Mouse (Mus musculus): ENCODE results near the gene Flywch2.
A peak's percentile ranks its signal among the peaks of the same experiment; 100 is the strongest.

The Flywch2 gene

GRCm38 (mm10) chr17:23820731-23821130 is 34.9 kb upstream of the Flywch2 start:
- Histone ChIP-seq H3K36me3 (ENCODE audit: insufficient read depth, low read length) (peaks cover 100% of the 10 kb centered on the region), H3K27me3 (ENCODE audit: insufficient read depth, low read length) (no peaks in the 10 kb centered on the region), H3K4me3 (replicated peaks; ENCODE audit: low read length) (peak overlapping the region; percentile 39; the same call in 1 of the 2 replicates), H3K9me3 (ENCODE audit: low read length) (peaks cover 88% of the 10 kb centered on the region), H3K4me1 (replicated peaks; ENCODE audit: low read depth, low read length) (peaks cover 55% of the 10 kb centered on the region)
- no peak for TF ChIP-seq CTCF (conservative IDR thresholded peaks at IDR 0.05; ENCODE audit: low read length)
- no peak for TF ChIP-seq NANOG (IDR thresholded peaks at IDR 0.05; ENCODE audit: borderline replicate concordance, low read length)
- TF ChIP-seq POU5F1 (IDR thresholded peaks at IDR 0.05; ENCODE audit: borderline replicate concordance, low read length) = no peak

- TF ChIP-seq NANOG (IDR thresholded peaks at IDR 0.05; ENCODE audit: borderline replicate concordance, low read length) (no peak), POU5F1 (IDR thresholded peaks at IDR 0.05; ENCODE audit: borderline replicate concordance, low read length) (no peak), CTCF (conservative IDR thresholded peaks at IDR 0.05; ENCODE audit: low read length) (no peak)
- peaks cover 41% of the 10 kb centered on the region for H3K4me1 ChIP-seq (replicated peaks; ENCODE audit: low read depth, low read length)
- H3K9me3 ChIP-seq (ENCODE audit: low read length) = peaks cover 99% of the 10 kb centered on the region
- peaks cover 100% of the 10 kb centered on the region for H3K36me3 ChIP-seq (ENCODE audit: insufficient read depth, low read length)
- no peaks in the 10 kb centered on the region for H3K27me3 ChIP-seq (ENCODE audit: insufficient read depth, low read length)
- no peak overlapping the region for H3K4me3 ChIP-seq (replicated peaks; ENCODE audit: low read length)
These were observed 33.4 kb upstream of the Flywch2 start for GRCm38 (mm10) chr17:23819235-23819634.

GRCm38 (mm10) chr17:23818579-23818978 is 32.7 kb upstream of the Flywch2 start:
- Histone ChIP-seq H3K27me3 (ENCODE audit: insufficient read depth, low read length) (no peaks in the 10 kb centered on the region), H3K4me1 (replicated peaks; ENCODE audit: low read depth, low read length) (peaks cover 34% of the 10 kb centered on the region), H3K9me3 (ENCODE audit: low read length) (peaks cover 100% of the 10 kb centered on the region), H3K4me3 (replicated peaks; ENCODE audit: low read length) (0 out of 2 replicates have a peak overlapping the region, but pooled peaks have one; percentile 13), H3K36me3 (ENCODE audit: insufficient read depth, low read length) (peaks cover 100% of the 10 kb centered on the region)
- TF ChIP-seq NANOG (IDR thresholded peaks at IDR 0.05; ENCODE audit: borderline replicate concordance, low read length) (no peak), POU5F1 (IDR thresholded peaks at IDR 0.05; ENCODE audit: borderline replicate concordance, low read length) (no peak), CTCF (conservative IDR thresholded peaks at IDR 0.05; ENCODE audit: low read length) (no peak)

- Histone ChIP-seq H3K4me3 (replicated peaks; ENCODE audit: low read length) (0 out of 2 replicates have a peak overlapping the region, but pooled peaks have one; percentile 3), H3K9me3 (ENCODE audit: low read length) (peaks cover 92% of the 10 kb centered on the region), H3K4me1 (replicated peaks; ENCODE audit: low read depth, low read length) (peaks cover 5% of the 10 kb centered on the region; the same call in 1 of the 2 replicates), H3K36me3 (ENCODE audit: insufficient read depth, low read length) (peaks cover 100% of the 10 kb centered on the region), H3K27me3 (ENCODE audit: insufficient read depth, low read length) (no peaks in the 10 kb centered on the region)
- no peak for TF ChIP-seq CTCF (conservative IDR thresholded peaks at IDR 0.05; ENCODE audit: low read length)
- no peak for TF ChIP-seq NANOG (IDR thresholded peaks at IDR 0.05; ENCODE audit: borderline replicate concordance, low read length)
These were observed 29.8 kb upstream of the Flywch2 start for GRCm38 (mm10) chr17:23815641-23816040.

DNA sequence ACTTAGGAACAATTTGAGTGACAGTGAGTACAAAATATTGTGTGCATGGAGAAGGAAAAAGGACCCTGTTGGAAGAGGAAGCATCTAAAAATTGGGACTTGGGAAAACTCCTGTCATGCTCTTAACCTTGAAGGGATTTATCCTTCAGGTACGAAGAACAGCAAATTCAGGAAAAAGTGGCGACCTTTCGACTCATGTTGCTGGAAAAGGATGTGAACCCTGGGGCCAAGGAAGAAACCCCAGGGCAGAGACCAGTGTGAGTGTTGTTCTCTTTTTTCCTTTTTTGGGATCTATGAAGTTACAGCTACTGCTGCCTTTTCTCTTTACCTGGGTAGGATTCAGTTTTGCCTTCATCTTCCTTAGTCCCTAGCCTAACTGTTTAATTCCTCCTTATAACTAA is 22.0 kb upstream of the Flywch2 start:
- Histone ChIP-seq H3K4me3 (replicated peaks; ENCODE audit: low read length) (no peak overlapping the region), H3K4me1 (replicated peaks; ENCODE audit: low read depth, low read length) (peaks cover 39% of the 10 kb centered on the region), H3K27me3 (ENCODE audit: insufficient read depth, low read length) (no peaks in the 10 kb centered on the region), H3K36me3 (ENCODE audit: insufficient read depth, low read length) (peaks cover 75% of the 10 kb centered on the region), H3K9me3 (ENCODE audit: low read length) (peaks cover 37% of the 10 kb centered on the region)
- TF ChIP-seq NANOG (IDR thresholded peaks at IDR 0.05; ENCODE audit: borderline replicate concordance, low read length) (no peak), POU5F1 (IDR thresholded peaks at IDR 0.05; ENCODE audit: borderline replicate concordance, low read length) (no peak), CTCF (conservative IDR thresholded peaks at IDR 0.05; ENCODE audit: low read length) (no peak)

- Histone ChIP-seq H3K4me3 (replicated peaks; ENCODE audit: low read length) (peak overlapping the region; percentile 98), H3K4me1 (replicated peaks; ENCODE audit: low read depth, low read length) (peaks cover 39% of the 10 kb centered on the region), H3K9me3 (ENCODE audit: low read length) (peaks cover 28% of the 10 kb centered on the region), H3K27me3 (ENCODE audit: insufficient read depth, low read length) (no peaks in the 10 kb centered on the region), H3K36me3 (ENCODE audit: insufficient read depth, low read length) (peaks cover 65% of the 10 kb centered on the region)
- TF ChIP-seq POU5F1 (IDR thresholded peaks at IDR 0.05; ENCODE audit: borderline replicate concordance, low read length) (no peak), CTCF (conservative IDR thresholded peaks at IDR 0.05; ENCODE audit: low read length) (no peak), NANOG (IDR thresholded peaks at IDR 0.05; ENCODE audit: borderline replicate concordance, low read length) (no peak)
These were observed 21.0 kb upstream of the Flywch2 start for GRCm38 (mm10) chr17:23806867-23807266.

DNA sequence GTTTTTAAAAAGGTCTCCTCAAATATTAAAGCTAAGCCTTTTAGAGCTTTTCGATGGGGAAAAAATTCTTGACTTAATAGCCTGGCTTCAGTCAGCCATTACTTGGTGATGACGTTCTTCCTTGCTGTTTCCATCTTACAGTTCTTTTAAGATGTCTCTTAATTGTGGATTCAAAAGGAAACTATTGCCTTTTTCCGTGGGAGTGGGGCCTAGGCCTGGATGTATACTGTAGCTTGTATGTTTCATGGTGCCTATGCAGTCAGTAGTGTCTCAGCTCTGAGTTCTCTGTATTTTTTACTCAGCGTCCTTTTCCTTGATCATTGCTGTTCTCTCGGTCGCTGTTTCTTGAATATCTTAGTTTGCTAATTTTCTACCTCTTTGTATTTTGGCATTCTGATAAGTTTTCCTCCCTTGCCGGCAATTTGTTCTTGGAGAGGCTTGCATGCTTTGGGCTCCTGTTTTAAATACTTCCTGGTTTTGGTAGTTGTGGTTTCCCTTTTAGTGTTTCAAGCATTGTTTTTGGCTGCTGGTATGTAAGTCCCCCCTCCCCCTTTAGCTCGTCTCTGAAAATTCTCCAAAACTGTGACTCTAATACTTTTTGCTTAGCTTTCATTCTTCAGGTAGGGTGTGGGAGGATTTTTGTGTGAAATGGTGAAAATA is 18.7 kb upstream of the Flywch2 start:
- TF ChIP-seq CTCF (conservative IDR thresholded peaks at IDR 0.05; ENCODE audit: low read length) (no peak), NANOG (IDR thresholded peaks at IDR 0.05; ENCODE audit: borderline replicate concordance, low read length) (no peak), POU5F1 (IDR thresholded peaks at IDR 0.05; ENCODE audit: borderline replicate concordance, low read length) (no peak)
- Histone ChIP-seq H3K4me3 (replicated peaks; ENCODE audit: low read length) (peak overlapping the region; percentile 98), H3K36me3 (ENCODE audit: insufficient read depth, low read length) (peaks cover 42% of the 10 kb centered on the region), H3K4me1 (replicated peaks; ENCODE audit: low read depth, low read length) (peaks cover 46% of the 10 kb centered on the region), H3K27me3 (ENCODE audit: insufficient read depth, low read length) (no peaks in the 10 kb centered on the region), H3K9me3 (ENCODE audit: low read length) (peaks cover 11% of the 10 kb centered on the region; the same call in 1 of the 2 replicates)

DNA sequence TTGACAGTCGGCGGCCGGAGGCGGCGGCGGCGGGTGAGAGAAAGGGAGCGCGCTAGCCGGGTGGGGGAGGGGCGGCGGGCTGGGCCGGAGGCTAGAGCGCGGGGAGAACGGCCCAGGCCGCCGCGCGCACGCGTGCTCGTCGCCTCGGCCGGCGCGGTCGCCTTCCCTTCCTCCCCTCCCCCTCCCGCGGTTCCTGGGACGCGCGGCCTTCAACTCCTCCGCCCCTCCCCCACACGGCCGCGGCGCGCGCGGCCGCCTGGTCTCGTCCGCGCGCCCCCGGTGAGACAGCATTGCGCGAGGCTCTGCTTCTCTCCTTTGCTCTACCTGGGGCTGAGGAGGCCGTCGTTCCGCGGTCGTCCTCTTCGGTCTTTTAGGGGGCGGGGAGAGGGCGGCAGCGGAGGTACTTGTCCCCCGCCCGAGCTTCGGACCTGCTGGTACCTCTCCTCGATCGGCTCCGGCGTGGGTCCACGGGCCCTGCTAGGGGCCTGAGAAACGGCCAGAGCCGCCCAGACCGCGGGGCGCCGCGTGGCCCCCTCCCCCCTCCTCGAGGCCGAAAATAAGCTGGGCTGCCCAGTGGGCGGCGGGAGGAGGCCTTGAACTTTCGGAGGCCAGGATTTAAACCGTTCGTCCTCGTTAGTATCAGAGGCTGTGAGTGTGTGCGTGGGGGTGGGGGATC is 17.6 kb upstream of the Flywch2 start:
- TF ChIP-seq CTCF (conservative IDR thresholded peaks at IDR 0.05; ENCODE audit: low read length) = no peak
- no peak for TF ChIP-seq POU5F1 (IDR thresholded peaks at IDR 0.05; ENCODE audit: borderline replicate concordance, low read length)
- TF ChIP-seq NANOG (IDR thresholded peaks at IDR 0.05; ENCODE audit: borderline replicate concordance, low read length) = no peak
- H3K9me3 ChIP-seq (ENCODE audit: low read length) = peaks cover 11% of the 10 kb centered on the region; the same call in 1 of the 2 replicates

More for the DNA sequence above, 17.6 kb upstream of the Flywch2 start:
- Histone ChIP-seq H3K27me3 (ENCODE audit: insufficient read depth, low read length) (no peaks in the 10 kb centered on the region), H3K4me3 (replicated peaks; ENCODE audit: low read length) (peak overlapping the region; percentile 98), H3K36me3 (ENCODE audit: insufficient read depth, low read length) (peaks cover 31% of the 10 kb centered on the region), H3K4me1 (replicated peaks; ENCODE audit: low read depth, low read length) (peaks cover 46% of the 10 kb centered on the region)

All from E14TG2a.4 (cell line).